Mouse (Mus musculus) stomach, postnatal 0 days (tissue): ENCODE data around the gene Tmem231.

Experiments used
- CTCF ChIP-seq: IDR thresholded peaks from 2 replicates; pipeline ENCODE4 v1.5.1; 2016; ENCODE audit warnings: antibody characterized with exemption, low read depth, mild to moderate bottlenecking, moderate library complexity
- EP300 ChIP-seq: optimal IDR thresholded peaks from 2 replicates; pipeline ENCODE3; 2016; ENCODE audit warnings: antibody characterized with exemption

- TF ChIP-seq CTCF (no peak), EP300 (no peak)
Observed at GRCm38 (mm10) chr8:111951317-111951716, 17.6 kb upstream of the Tmem231 start.
